Mouse (Mus musculus) liver, adult 2 months (tissue): ENCODE measurements at regions not wholly inside any gene's neighbourhood (a gene's known extent, or its start where the extent isn't known, plus 50 kb on each side); places are given as distances from the start of the nearest gene placed in this dataset.

Experiments used
- CTCF ChIP-seq: fragments of 200-500 bp; IDR thresholded peaks from 2 replicates; pipeline ENCODE4 v1.5.1; 2011; ENCODE audit warnings: low read depth, low read length, control low read depth
- POLR2A ChIP-seq: fragments of 200-500 bp; IDR thresholded peaks from 2 replicates; pipeline ENCODE4 v1.6.1; 2011; ENCODE audit warnings: low read length, control low read depth; ENCODE audit not compliant: insufficient read depth; ENCODE audit errors: extremely low read depth

DNA sequence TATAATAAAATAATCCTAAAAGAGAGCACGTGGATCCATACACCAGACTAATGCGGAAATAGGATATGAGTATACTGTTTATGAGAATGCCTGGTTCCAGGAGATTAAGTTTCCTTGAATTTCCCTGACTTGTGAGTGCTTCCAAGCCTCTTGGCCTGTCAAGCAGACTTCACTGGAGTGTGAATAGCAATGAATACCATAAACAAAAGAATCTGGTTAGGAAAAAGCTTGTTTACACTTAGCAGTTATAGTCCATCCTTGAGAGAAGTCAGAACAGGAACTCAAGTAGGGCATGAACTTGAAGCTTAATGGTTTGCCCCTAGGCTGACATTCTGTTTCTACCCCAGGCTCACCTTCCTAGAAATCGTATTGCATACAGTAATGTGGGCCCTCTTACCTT lies 368.8 kb downstream of the Wdr20rt start:
- TF ChIP-seq POLR2A (no peak), CTCF (no peak)
